Mouse (Mus musculus) gonadal fat pad, adult 2 months (tissue): ENCODE data around the gene Rplp2. TPM values are rescaled to one million over a fixed set of nuclear protein-coding genes. Genes with fewer than 3 reads are reported as not detected.

ENCODE experiments used
- DNase-seq: peaks from one replicate; pipeline ENCODE4 v3.0.0-alpha.2; 2012; ENCODE audit warnings: low read depth
- polyA plus RNA-seq: library from polyadenylated mRNA; depleted of rRNA; stranded (reverse); fragments of >200 nt; gene quantifications from 2 replicates; pipeline ENCODE4 v1.2.3, GENCODE M21; 2012

The Rplp2 gene
- polyA plus RNA-seq, 1 experiment: 599 TPM

DNA sequence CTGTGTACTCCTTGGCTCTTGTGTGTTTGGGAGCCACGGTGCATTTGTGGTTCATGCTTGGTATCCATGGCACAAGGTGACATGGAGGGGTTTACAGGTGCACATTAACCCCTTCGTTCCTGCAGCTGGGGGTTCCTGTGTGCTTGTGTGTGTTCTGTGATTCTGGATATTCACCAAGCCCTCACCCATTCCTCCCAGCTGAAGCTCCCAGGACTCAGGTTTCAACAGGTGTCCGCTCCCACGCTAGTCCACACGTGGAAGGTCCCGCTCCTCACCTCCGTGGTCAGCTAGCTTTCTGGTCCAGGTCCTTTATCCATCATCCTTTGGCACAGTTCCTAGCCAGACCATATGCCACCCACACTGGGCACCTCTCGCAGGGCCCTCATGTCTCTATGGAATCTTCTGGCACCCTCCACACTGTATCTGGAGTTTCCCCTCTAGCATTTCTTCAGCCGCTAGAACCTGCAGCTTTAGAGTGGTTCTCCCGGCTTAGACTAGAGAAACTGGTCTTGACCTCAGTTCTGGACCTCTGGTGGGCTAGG, 19.5 kb downstream of the Rplp2 start:
- DNase-seq: no peak

- DNase-seq: no peak
Observed at GRCm38 (mm10) chr7:141467230-141468030, 20.3 kb downstream of the Rplp2 start, which contains the start of gene Cd151. Gene Cd151, plus strand, starts transcription at chr7:141467392.

DNA sequence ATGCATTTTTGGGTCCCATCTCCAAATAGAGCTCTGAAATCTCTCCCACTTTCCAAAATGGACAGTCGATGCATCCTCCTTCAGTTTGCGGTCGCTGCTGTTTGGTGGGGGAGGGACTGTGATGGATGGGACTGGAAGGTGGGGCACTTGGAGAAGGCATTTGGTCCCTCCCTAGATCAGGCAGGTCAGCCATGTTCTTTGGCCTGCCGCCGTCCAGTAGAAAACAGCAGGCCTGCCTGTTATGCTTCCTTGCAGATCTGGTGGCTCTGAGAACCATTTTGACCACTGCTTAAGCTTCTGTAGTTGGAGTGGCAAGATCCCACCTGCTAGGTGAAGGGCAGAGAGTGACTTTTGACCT, 21.0 kb downstream of the Rplp2 start:
- DNase-seq: no peak

- DNase-seq: no peak
Observed at GRCm38 (mm10) chr7:141468522-141469211, 21.5 kb downstream of the Rplp2 start.

DNA sequence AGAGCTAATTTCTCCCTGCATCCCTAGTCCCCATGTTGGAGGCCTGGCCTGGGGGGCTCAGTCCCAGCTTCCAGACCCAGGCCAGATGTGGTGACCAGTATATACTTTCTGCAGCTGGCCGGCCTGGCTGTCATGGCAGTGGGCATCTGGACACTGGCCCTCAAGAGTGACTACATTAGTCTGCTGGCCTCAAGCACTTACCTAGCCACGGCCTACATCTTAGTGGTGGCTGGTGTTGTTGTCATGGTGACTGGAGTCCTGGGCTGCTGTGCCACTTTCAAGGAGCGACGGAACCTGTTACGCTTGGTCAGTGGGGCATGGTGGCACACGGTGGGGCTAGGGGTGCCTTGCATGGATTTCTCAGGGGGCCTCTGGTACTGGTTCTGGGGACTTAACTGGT, 22.2 kb downstream of the Rplp2 start:
- DNase-seq: no peak

DNA sequence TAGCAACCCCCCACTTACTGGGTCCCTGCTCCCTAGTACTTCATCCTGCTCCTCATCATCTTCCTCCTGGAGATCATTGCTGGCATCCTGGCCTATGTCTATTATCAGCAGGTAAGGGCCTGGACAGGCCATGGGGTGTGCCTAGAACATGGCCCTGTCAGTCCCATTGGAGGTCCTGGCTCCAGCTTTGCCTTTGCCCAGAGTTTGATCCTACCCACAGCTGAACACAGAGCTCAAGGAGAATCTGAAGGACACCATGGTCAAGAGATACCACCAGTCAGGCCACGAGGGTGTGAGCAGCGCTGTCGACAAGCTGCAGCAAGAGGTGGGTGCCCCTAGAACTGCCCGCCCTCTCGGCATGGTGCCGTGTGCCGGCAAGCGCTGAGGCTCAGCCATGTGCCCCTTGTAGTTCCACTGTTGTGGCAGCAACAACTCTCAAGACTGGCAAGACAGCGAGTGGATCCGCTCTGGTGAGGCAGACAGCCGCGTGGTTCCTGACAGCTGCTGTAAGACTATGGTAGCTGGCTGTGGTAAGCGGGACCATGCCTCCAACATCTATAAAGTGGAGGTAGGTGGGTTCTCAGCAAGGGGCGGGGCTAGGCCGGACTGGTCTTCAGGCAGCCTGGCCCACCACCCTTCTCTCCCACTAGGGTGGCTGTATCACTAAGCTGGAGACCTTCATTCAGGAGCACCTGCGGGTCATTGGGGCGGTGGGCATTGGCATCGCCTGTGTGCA, 22.9 kb downstream of the Rplp2 start:
- DNase-seq: no peak

DNA sequence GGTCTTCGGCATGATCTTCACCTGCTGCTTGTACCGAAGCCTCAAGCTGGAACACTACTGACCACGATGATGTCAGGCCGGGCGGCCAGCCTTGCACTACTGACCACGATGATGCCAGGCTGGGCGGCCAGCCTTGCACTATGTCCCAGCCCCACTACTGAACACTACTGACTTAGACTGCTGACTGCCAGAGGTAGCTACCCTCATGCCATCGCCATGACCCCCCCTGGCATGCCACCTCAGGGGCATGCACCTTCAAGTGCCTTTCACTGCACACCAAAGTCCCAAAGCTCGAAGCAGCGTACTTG, 23.4 kb downstream of the Rplp2 start:
- DNase-seq: no peak

- DNase-seq: no peak
Observed at GRCm38 (mm10) chr7:141471236-141471635, 24.1 kb downstream of the Rplp2 start.

- no peak for DNase-seq
Observed at GRCm38 (mm10) chr7:141472226-141472625, 25.1 kb downstream of the Rplp2 start.

- DNase-seq: no peak
Observed at GRCm38 (mm10) chr7:141472763-141473162, 25.6 kb downstream of the Rplp2 start.

GRCm38 (mm10) chr7:141474160-141474559, 27.0 kb downstream of the Rplp2 start:
- DNase-seq: no peak

DNA sequence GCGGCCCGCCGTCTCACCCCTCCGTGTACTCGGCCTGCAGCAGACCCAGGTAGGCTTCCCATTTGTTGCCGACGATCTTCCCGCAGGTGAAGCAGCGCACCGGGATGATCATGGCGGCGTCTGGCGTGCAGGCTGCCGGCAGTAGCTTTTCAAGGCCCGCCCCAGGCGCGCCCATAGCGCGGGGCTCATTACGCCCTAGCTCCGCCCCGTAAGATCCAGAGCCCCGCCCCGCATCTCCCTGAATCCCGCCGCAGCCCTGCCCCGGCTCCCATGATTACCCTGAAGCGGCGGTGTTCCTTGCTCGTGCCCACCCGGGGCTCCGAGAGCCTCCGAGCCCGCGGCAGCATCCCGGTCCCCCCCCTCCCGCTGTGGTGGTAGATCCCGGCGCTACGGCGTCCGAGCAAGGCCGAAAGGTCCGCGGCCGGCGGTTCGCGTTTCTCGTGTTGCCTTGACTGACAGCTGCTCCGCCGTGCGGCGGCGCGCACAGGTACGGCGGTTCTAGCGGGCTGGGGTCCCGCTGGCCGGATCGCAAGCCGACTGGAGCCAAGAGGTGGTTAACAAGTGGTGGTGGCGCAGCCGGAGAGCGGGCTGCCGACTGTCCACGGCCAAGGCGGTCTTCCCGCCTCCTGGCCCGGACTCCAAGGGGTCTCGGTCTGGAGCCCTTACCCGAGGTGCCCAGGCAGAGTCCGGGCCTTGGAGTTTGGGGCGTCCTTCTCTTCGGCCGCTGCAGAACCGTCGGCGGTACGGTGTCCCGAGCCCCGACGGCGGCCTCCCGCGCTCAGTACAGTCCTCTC, 28.0 kb downstream of the Rplp2 start, which contains the start of the genes Polr2l and Tspan4:
Gene Polr2l, minus strand, starts transcription at position 122 of the 794 bp plus-strand sequence.
Gene Tspan4, plus strand, starts transcription at position 230 of the 794 bp plus-strand sequence.
- no peak for DNase-seq

DNA sequence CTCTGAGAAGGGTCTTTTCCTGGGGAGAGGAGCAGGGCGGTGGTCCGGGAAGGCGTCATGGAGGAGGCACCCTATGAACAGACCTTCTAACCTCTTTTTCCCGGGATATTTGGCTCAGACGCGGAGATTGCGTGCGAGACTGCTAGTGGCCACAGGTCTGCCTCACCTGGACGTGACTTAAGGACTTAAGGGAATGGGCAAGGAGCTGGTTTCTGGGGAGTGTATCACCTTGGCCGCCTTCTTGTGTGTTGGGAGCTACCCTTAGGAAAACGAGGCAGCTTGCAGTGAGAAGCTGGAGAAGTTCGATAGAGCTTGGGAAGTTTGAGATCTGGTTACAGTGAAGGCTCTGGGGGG, 28.6 kb downstream of the Rplp2 start:
- no peak for DNase-seq

DNA sequence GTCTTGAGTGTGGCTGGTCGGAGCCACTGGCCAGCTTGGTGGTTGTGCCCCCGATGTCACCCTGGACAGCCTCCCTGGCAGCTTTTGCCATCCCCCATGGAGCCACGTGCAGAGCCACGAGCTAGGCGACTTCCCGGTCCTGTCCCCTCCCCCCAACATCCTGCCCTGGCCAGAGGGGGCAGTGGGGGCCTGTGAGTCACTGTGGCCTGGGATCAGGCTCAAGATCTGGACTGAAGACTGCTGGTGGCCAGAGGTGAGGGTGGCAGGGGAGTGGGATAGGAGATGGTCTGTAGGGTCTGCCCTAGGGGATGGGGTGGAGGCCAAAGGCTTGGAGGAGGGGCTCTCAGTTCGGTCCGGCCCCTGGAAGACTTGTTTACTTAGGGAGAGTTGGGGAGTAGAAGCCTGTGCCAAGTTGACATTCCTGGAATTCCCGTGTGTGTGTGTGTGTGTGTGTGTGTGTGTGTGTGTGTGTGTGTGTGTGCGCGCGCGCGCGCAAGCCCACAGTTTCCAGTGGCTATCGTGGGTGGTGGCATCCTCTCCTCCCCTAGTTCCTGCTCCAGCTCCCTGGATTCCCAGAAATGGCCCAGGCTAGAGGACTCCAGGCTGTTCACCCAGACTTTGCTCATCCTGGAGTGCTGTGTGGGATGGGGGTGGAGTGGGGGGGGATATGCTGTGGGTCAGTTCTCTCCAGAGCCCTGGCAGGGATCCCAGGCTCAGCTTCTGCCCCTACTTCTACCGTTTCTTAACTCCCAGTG, 29.2 kb downstream of the Rplp2 start:
- no peak for DNase-seq

DNA sequence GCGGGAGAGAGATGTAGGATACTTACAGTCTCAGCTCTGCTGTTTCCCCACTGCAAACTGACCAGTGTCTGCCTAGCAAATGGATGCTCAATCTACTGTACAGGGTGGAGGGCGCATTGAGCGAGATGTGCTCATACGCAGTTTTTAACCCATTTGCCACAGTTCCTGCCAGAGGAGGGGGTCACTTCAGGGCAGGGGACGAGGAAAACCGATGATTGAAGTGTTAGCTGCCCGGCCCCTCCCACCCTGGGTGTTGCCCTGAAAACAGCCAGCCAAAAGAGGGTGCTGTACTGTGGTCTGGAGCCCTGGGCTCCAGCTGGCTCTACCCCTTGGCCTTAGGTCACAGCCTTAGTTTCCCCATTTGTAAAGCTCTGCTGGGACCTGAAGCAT, 29.8 kb downstream of the Rplp2 start:
- no peak for DNase-seq

DNA sequence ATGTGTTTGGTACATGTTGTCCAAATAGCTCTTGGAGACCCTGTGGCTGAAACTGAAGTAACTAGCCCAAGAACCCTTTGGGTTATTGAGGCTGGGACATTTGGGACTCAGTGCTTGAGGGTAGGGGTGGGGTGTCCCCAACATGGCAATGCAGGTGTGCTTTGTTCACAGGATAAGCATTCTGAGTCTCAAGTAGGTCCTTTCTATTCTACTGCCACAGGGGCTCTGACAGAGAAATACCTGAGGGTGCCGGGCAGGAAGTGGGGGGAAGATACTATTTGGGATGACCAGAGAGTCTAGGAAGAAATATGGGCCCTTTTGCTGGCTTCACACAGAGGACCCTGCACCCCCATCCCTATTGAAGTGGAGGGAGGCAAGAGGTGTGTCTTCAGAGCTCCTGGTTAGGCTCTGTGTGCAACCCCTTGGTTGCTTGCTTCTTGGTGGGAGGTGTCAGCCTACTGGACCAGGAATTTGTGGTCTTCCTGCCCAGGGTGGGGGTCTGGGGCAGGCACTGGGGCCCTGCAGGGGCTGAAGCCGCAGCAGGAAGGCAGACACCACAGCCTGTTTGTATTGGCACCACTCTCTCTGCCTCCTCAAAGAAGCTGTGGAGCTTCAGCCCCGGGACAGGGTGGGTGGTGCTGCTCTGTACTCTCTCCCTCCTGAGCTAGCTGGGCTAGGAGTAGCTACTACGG, 30.6 kb downstream of the Rplp2 start:
- no peak for DNase-seq

GRCm38 (mm10) chr7:141478270-141478748, 31.1 kb downstream of the Rplp2 start:
- DNase-seq: no peak

- DNase-seq: no peak
Observed at GRCm38 (mm10) chr7:141480842-141481497, 33.8 kb downstream of the Rplp2 start.
